Mouse (Mus musculus): Measurements from ENCODE around the gene Xrcc2.

DNA sequence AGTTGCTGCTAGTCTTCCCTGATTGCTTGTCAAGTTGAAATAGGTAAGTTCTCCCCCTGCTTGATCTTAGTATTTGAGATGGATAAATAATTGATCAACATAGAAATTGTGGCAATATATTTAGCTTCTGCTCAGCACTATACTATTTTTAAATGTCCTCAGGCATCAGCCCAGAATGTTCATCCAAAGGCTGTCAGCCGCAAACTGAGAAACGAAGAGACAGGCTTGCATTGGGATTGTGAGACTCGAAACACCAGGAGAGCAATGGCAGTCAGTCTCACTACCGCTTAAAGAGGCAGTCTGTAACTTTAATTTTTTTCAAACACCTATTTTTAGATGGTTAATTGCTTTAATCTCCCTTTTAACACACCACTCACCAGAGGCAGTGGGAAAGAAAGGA is 13.8 kb upstream of the Xrcc2 start:
- no peak for TF ChIP-seq BHLHE40 (IDR thresholded peaks at IDR 0.05; ENCODE audit: borderline replicate concordance, low read depth, low read length)
- TF ChIP-seq MAX (IDR thresholded peaks at IDR 0.05; ENCODE audit: low read length) = no peak
- TF ChIP-seq POLR2A (IDR thresholded peaks at IDR 0.05; ENCODE audit: control insufficient read depth in 1 of 2, insufficient read depth in 1 of 2, low read depth in 1 of 2, low read length in 2 of 2, poor library complexity in 1 of 2) = no peak
- TF ChIP-seq MAFK (IDR thresholded peaks at IDR 0.05; ENCODE audit: borderline replicate concordance, low read depth, low read length) = no peak
- no peak for TF ChIP-seq SMC3 (IDR thresholded peaks at IDR 0.05; ENCODE audit: low read depth, low read length)
- TF ChIP-seq CTCF (IDR thresholded peaks at IDR 0.05 in 2 of 3, conservative IDR thresholded peaks at IDR 0.05 in 1 of 3; ENCODE audit: control insufficient read depth in 1 of 3, insufficient read depth in 1 of 3, low read depth in 2 of 3, low read length in 3 of 3, poor library complexity in 1 of 3, severe bottlenecking in 1 of 3) = no peak
- no peak for TF ChIP-seq POLR2AphosphoS5 (IDR thresholded peaks at IDR 0.05; ENCODE audit: borderline replicate concordance, low read depth, low read length)
- TF ChIP-seq USF2 (IDR thresholded peaks at IDR 0.05; ENCODE audit: borderline replicate concordance in 1 of 2, insufficient read depth in 1 of 2, low read depth in 1 of 2, low read length in 2 of 2) = no peak
- no peak for TF ChIP-seq ELF1 (IDR thresholded peaks at IDR 0.05; ENCODE audit: low read depth, low read length)
- TF ChIP-seq USF1 (IDR thresholded peaks at IDR 0.05; ENCODE audit: low read depth, low read length) = no peak
- TF ChIP-seq EP300 (IDR thresholded peaks at IDR 0.05; ENCODE audit: low read depth in 1 of 2, low read length in 2 of 2) = no peak
- TF ChIP-seq GATA1 (IDR thresholded peaks at IDR 0.05; ENCODE audit: low read depth, low read length) = no peak

All from MEL (cell line).